In genomic region chr13:64163147-64163715, GRCm38 (mm10) we compare ENCODE assay signal across 9 mouse cellular contexts. TPM values are rescaled to one million over a fixed set of nuclear protein-coding genes. Genes with fewer than 3 reads are reported as not detected.
DNase-seq lines count a peak whose midpoint lies in the region; ATAC-seq and TF ChIP-seq lines count a peak whose summit lies in the region.
"Had no signal": no experiment of that assay in that cellular context is flagged by ENCODE, and none has a peak within 500 bp of the region (broad histone marks: within the 10 kb centered on the region; RNA-seq: fewer than 3 reads in every experiment).

No protein-coding gene starts in this region.

- peak overlapping the region; percentile 72 for H3K4me3 ChIP-seq in embryonic fibroblast, embryonic 13.5 days (ENCODE audit: insufficient read depth, low read length)
- H3K4me3 ChIP-seq in kidney, embryonic 16.5 days (ENCODE audit: low read length) = peak overlapping the region; percentile 73
- H3K4me3 ChIP-seq in neural tube, embryonic 11.5 days (ENCODE audit: low read depth, low read length) = peak overlapping the region; percentile 78

- H3K9me3 ChIP-seq in kidney, embryonic 16.5 days (ENCODE audit: low read length) = peaks cover 10% of the 10 kb centered on the region
- H3K9me3 ChIP-seq in neural tube, embryonic 11.5 days (ENCODE audit: control insufficient read depth, low read length) = no peaks in the 10 kb centered on the region

- no peak overlapping the region for H3K27ac ChIP-seq in embryonic fibroblast, embryonic 13.5 days (ENCODE audit: insufficient read depth, low read length)
- no peak overlapping the region for H3K27ac ChIP-seq in kidney, embryonic 16.5 days (ENCODE audit: low read length)
- no peak overlapping the region for H3K27ac ChIP-seq in neural tube, embryonic 11.5 days (ENCODE audit: low read depth, low read length)

- WGBS in kidney, embryonic 16.5 days = 22% methylated on average over 13 of the region's 13 CpGs
- 29% methylated on average over 13 of the region's 13 CpGs for WGBS in neural tube, embryonic 11.5 days

- H3K4me1 ChIP-seq in embryonic fibroblast, embryonic 13.5 days (ENCODE audit: control insufficient read depth, insufficient read depth, low read length) = peaks cover 4% of the 10 kb centered on the region; the same call in 1 of the 2 replicates
- H3K4me1 ChIP-seq in kidney, embryonic 16.5 days (ENCODE audit: insufficient read depth, low read length) = peaks cover 15% of the 10 kb centered on the region
- H3K4me1 ChIP-seq in neural tube, embryonic 11.5 days (ENCODE audit: control insufficient read depth, insufficient read depth, low read length) = no peaks in the 10 kb centered on the region; the same call in 1 of the 2 replicates

- peak overlapping the region; percentile 100 for H3K4me2 ChIP-seq in kidney, embryonic 16.5 days (replicated peaks; ENCODE audit: low read depth, low read length)
- H3K4me2 ChIP-seq in neural tube, embryonic 11.5 days (ENCODE audit: low read depth) = peak overlapping the region; percentile 97

- H3K27me3 ChIP-seq in kidney, embryonic 16.5 days (ENCODE audit: insufficient read depth, low read length) = peaks cover 4% of the 10 kb centered on the region; the same call in 1 of the 2 replicates
- no peaks in the 10 kb centered on the region for H3K27me3 ChIP-seq in neural tube, embryonic 11.5 days (ENCODE audit: control insufficient read depth, insufficient read depth, low read length)
- H3K27me3 ChIP-seq: Patski had no signal

- TF ChIP-seq CTCF in embryonic fibroblast, embryonic 13.5 days (IDR thresholded peaks at IDR 0.05; ENCODE audit: borderline replicate concordance, insufficient read depth, low read length) = no peak

- no peak for TF ChIP-seq POLR2A in embryonic fibroblast, embryonic 13.5 days (IDR thresholded peaks at IDR 0.05; ENCODE audit: low read depth, low read length)

- peaks cover 11% of the 10 kb centered on the region for H3K36me3 ChIP-seq in kidney, embryonic 16.5 days (ENCODE audit: insufficient read depth, low read length)
- H3K36me3 ChIP-seq in neural tube, embryonic 11.5 days (ENCODE audit: control insufficient read depth, insufficient read depth, low read length) = no peaks in the 10 kb centered on the region

- no peak for ATAC-seq in kidney, embryonic 16.5 days (ENCODE audit: low FRiP score, low TSS enrichment)
- no peak for ATAC-seq in neural tube, embryonic 11.5 days (ENCODE audit: insufficient read depth, low FRiP score, low TSS enrichment)
- ATAC-seq: Patski had no signal

- peak; percentile 30 for DNase-seq in kidney, adult 18-20 months
- DNase-seq in kidney, postnatal 14 days = no peak
- no peak for DNase-seq in neural tube, embryonic 11.5 days (ENCODE audit: low spot score)
- no peak for DNase-seq in adrenal gland, postnatal 10 days
- no peak for DNase-seq in T-cell, adult 2 months (ENCODE audit: low spot score)
- no peak for DNase-seq in left cerebral cortex, adult 18-20 months (ENCODE audit: low spot score in 2 of 2)

- peak overlapping the region; percentile 79 for H3K9ac ChIP-seq in kidney, embryonic 16.5 days (replicated peaks; ENCODE audit: low read length)
- H3K9ac ChIP-seq in neural tube, embryonic 11.5 days (ENCODE audit: low read length) = no peak overlapping the region; the same call in 1 of the 2 replicates

RNA-seq across cellular contexts. Expression of gene Habp4, which starts 1.6 kb away (rescaled TPM):
- polyA plus RNA-seq in embryonic fibroblast, embryonic 13.5 days (2011; ENCODE audit: insufficient read length, low read depth, missing spikeins) = 25.6 and 26.5 TPM in 2 replicates
- 28.4 and 29.1 TPM in 2 replicates for polyA plus RNA-seq in kidney, embryonic 16.5 days (2015; fragmentation: Nextera tagmentation; extraction: Ambion mirVana)
- polyA plus RNA-seq in neural tube, embryonic 11.5 days (2014; fragmentation: Nextera tagmentation; extraction: Ambion mirVana) = 33.4 and 36.6 TPM in 2 replicates
- 10 to 100 TPM; 20.4 to 24.7 TPM for total RNA-seq in adrenal gland, postnatal 10 days (2021)
- 100 to 1,000 TPM; 216 to 221 TPM for total RNA-seq in left cerebral cortex, adult 18-20 months (2021)

RNA-seq across cellular contexts. Expression of gene Zfp367, which starts 10.2 kb away (rescaled TPM):
- 18.6 and 21.2 TPM in 2 replicates for polyA plus RNA-seq in embryonic fibroblast, embryonic 13.5 days (2011; ENCODE audit: insufficient read length, low read depth, missing spikeins)
- 16.2 and 17.4 TPM in 2 replicates for polyA plus RNA-seq in kidney, embryonic 16.5 days (2015; fragmentation: Nextera tagmentation; extraction: Ambion mirVana)
- polyA plus RNA-seq in neural tube, embryonic 11.5 days (2014; fragmentation: Nextera tagmentation; extraction: Ambion mirVana) = 14.3 and 15.4 TPM in 2 replicates
- total RNA-seq in adrenal gland, postnatal 10 days (2021) = 10 to 100 TPM; 19.0 to 19.6 TPM
- 10 to 100 TPM; 26.6 to 33.5 TPM for total RNA-seq in left cerebral cortex, adult 18-20 months (2021)

RNA-seq across cellular contexts. Expression of gene Slc35d2, which starts 34.1 kb away (rescaled TPM):
- 12.8 and 14.1 TPM in 2 replicates for polyA plus RNA-seq in embryonic fibroblast, embryonic 13.5 days (2011; ENCODE audit: insufficient read length, low read depth, missing spikeins)
- 5.6 and 5.8 TPM in 2 replicates for polyA plus RNA-seq in kidney, embryonic 16.5 days (2015; fragmentation: Nextera tagmentation; extraction: Ambion mirVana)
- polyA plus RNA-seq in neural tube, embryonic 11.5 days (2014; fragmentation: Nextera tagmentation; extraction: Ambion mirVana) = 3.8 and 7.4 TPM in 2 replicates
- total RNA-seq in adrenal gland, postnatal 10 days (2021) = 1 to 10 TPM; 7.7 to 9.4 TPM
- total RNA-seq in left cerebral cortex, adult 18-20 months (2021) = 1 to 10 TPM in 1 of 2 experiments, under 1 TPM in 1; 0.77 to 1.3 TPM
